Mouse (Mus musculus) spleen, adult 2 months (tissue): ENCODE measurements around the gene Nyap1. TPM values are rescaled to one million over a fixed set of nuclear protein-coding genes. Genes with fewer than 3 reads are reported as not detected.

Source experiments
- DNase-seq, 2 experiments: peaks; one replicate each; pipeline versions ENCODE4 v3.0.0 to v3.0.0-alpha.2; 2012 to 2021; ENCODE audit warnings: low spot score in 2 of 2, low read depth in 1 of 2
- H3K27ac ChIP-seq: fragments of 200-500 bp; 2 replicates; pipeline ENCODE4 v1.5.1; 2012; ENCODE audit warnings: low read length, inconsistent platforms; ENCODE audit not compliant: insufficient read depth
- H3K27me3 ChIP-seq: fragments of 200-500 bp; 2 replicates; pipeline ENCODE4 v1.6.1; 2012; ENCODE audit warnings: mild to moderate bottlenecking, moderate library complexity, low read length, inconsistent platforms; ENCODE audit not compliant: control insufficient read depth, insufficient read depth
- H3K36me3 ChIP-seq: fragments of 200-500 bp; 2 replicates; pipeline ENCODE4 v1.6.1; 2012; ENCODE audit warnings: mild to moderate bottlenecking, low read length, inconsistent platforms; ENCODE audit not compliant: control insufficient read depth, insufficient read depth
- H3K4me1 ChIP-seq: fragments of 200-500 bp; 2 replicates; pipeline ENCODE4 v1.6.1; 2011; ENCODE audit warnings: inconsistent platforms; ENCODE audit not compliant: control insufficient read depth, insufficient read depth, insufficient read length
- H3K4me3 ChIP-seq: fragments of 200-500 bp; 2 replicates; pipeline ENCODE4 v1.5.1; 2011; ENCODE audit warnings: mild to moderate bottlenecking, inconsistent platforms; ENCODE audit not compliant: insufficient read depth, insufficient read length; ENCODE audit errors: extremely low read depth
- CTCF ChIP-seq: fragments of 200-500 bp; IDR thresholded peaks from 2 replicates; pipeline ENCODE4 v1.5.1; 2011; ENCODE audit warnings: mild to moderate bottlenecking, inconsistent platforms; ENCODE audit not compliant: insufficient read depth, insufficient read length, insufficient replicate concordance; ENCODE audit errors: extremely low read depth
- POLR2A ChIP-seq: fragments of 200-500 bp; IDR thresholded peaks from 2 replicates; pipeline ENCODE4 v1.6.1; 2011; ENCODE audit warnings: low read depth, low read length, inconsistent platforms
- WGBS: fragments of 180-500 bp; shearing (Covaris S2); methylation state at CpG from one replicate; pipeline ENCODE4 v1.1.7; 2018; 5-methylcytosine and 5-hydroxymethylcytosine counted together
- polyA plus RNA-seq: library from polyadenylated mRNA; depleted of rRNA; stranded (reverse); fragments of >200 nt; gene quantifications from 2 replicates; pipeline ENCODE4 v1.2.3, GENCODE M21; 2012; rRNA removed

The Nyap1 gene
- polyA plus RNA-seq, 1 experiment, result 1.2 TPM

DNA sequence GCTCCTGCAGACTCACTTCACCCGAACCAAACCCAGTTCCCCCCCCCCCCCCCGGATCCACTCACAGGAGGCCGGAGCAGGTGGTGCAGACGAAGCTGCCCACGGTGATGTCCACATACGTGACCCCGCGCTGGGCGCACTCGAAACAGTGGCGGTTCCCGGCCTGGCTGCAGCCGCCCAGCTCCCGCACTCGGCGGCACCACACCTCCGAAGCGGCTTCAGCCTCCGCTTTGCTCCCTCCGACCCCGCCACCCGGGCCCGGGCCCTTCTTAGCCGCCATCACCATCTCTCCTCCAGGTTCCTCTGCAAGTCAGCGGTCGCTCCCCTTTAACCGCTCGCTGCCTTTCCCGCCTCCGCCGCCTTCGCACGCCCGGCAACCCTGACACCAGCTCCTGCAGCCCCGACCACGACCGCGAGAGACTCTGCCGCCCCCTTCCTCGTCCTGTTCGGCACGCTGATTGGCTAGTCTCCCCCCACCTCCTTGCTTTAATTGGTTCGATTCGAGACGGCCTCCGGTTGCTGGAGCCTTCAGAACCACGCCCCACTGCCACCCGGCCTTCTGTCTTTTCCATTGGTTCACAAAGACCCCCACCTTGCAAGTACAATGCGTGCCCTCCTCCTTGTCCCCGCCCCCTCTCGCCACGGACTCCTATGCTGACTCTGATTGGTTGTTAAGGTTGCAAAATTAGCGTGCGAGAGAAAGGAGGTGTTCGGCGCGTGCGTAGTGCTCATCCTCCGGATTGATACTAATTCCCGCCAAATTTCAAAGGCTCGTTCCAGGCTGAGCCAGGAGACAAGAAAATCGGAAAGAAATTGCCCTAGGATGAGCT, 56.9 kb downstream of the Nyap1 start, which contains the start of gene Agfg2:
TSS of gene Agfg2 (minus strand) at position 433 of the 830 bp plus-strand sequence.
- peak within 1 kb of the TSS; percentile 71 for H3K4me3 ChIP-seq
- peak within 1 kb of the TSS; percentile 57; the same call in 1 of the 2 replicates for H3K27ac ChIP-seq
- under 1% methylated on average over 59 of the region's 62 CpGs for WGBS
- no peaks in the 10 kb centered on the region for H3K27me3 ChIP-seq
- TF ChIP-seq POLR2A, result peak; percentile 42; the same call in 1 of the 2 replicates
- no peak for TF ChIP-seq CTCF
- DNase-seq, result peak; percentile 99
- H3K36me3 ChIP-seq, result no peaks in the 10 kb centered on the region
- H3K4me1 ChIP-seq, result peaks cover 12% of the 10 kb centered on the region

DNA sequence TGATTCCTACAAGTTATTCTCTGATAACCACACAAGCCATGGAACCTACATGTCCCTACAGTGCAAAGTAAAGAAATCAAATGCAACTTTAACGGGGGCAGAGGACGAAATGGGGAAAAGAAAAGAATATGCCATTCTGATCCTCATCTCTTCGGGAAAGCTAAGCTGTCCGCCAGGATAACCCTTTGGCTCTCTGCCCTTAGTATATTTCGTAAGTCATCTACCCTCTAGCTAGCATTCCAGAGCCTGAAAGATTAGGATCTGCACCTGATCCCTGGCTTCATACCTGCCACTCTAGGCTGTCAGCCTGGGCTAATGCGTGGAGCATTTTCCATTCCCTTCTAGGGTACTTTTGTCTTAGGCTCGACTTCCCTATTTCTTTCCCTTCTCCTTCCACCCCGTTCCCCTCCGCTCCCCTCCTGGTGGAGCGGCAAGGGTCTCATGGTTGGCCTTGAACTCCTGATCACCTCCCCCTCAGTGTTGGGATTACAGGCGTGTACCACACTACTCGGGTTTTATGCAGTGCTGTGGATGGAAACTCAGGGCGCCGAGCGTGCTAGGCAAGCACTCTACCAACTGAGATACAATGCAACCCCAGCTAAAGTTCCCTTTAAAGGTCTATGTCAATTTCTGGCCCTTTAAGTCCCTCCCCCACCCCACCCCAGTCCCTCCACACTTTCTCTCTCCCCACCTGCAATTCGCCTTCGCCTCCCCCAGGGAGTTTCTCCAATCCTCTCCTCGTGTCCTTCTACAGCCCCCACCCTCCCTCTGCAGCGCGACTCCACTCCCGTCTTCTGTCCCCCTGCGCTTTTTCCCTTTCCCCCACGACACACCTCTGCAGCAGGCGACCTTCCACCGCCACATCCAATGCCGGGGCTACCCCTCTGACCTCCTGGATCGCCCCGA, 57.8 kb downstream of the Nyap1 start:
- no peaks in the 10 kb centered on the region for H3K27me3 ChIP-seq
- DNase-seq, result no peak
- peaks cover 12% of the 10 kb centered on the region for H3K4me1 ChIP-seq
- 8% methylated on average over 28 of the region's 28 CpGs for WGBS
- peak overlapping the region; percentile 71 for H3K4me3 ChIP-seq
- no peaks in the 10 kb centered on the region for H3K36me3 ChIP-seq
- H3K27ac ChIP-seq, result peak overlapping the region; percentile 52; the same call in 1 of the 2 replicates
- TF ChIP-seq POLR2A (no peak), CTCF (no peak)

DNA sequence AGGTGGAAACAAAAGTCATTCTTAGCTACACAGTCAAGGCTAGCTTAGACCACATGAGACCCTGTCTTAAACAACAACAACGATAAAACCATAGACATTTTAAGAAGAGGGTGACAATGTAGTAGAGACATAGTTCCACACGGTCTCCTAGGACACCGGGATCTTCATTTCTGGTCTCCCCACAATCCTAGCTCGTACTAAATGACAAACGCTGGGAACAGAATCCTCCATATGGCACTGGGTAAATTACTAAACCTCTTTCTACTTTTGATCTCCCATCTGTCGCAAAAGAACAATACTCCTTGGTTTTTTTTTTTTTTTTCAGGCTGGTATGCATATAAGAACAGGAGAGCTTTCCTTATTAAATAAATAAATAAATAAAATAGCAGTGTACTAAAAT, 58.9 kb downstream of the Nyap1 start:
- H3K4me1 ChIP-seq, result peaks cover 12% of the 10 kb centered on the region
- H3K36me3 ChIP-seq, result no peaks in the 10 kb centered on the region
- no peak overlapping the region for H3K27ac ChIP-seq

More for the DNA sequence above, 58.9 kb downstream of the Nyap1 start:
- no peak overlapping the region for H3K4me3 ChIP-seq
- TF ChIP-seq CTCF (no peak), POLR2A (no peak)
- no peaks in the 10 kb centered on the region for H3K27me3 ChIP-seq
- DNase-seq, result no peak
- WGBS, result 95% methylated on average over 6 of the region's 6 CpGs

Other genes starting within 250 kb of the Nyap1 start
- gene Pop7, start 239.1 kb downstream of the Nyap1 start, polyA plus RNA-seq, result 26.6 and 40.1 TPM in 2 replicates
- gene Gigyf1, start 223.1 kb downstream of the Nyap1 start, polyA plus RNA-seq, result 40.3 and 49.8 TPM in 2 replicates
- gene Epo, start 208.4 kb downstream of the Nyap1 start, polyA plus RNA-seq, result not detected in 2 replicates
- gene Gnb2, start 208.1 kb downstream of the Nyap1 start, polyA plus RNA-seq, result 762 and 932 TPM in 2 replicates
- not detected in 2 replicates for gene Actl6b, start 188.1 kb downstream of the Nyap1 start, polyA plus RNA-seq
- gene Tfr2, start 171.8 kb downstream of the Nyap1 start, polyA plus RNA-seq, result 12.2 and 12.9 TPM in 2 replicates
- 90.3 and 131 TPM in 2 replicates for gene Mospd3, start 140.5 kb downstream of the Nyap1 start, polyA plus RNA-seq
- 69.6 and 88.0 TPM in 2 replicates for gene Pcolce, start 127.8 kb downstream of the Nyap1 start, polyA plus RNA-seq
- 0.25 and 0.26 TPM in 2 replicates for gene Fbxo24, start 112.6 kb downstream of the Nyap1 start, polyA plus RNA-seq
- gene Lrch4, start 112.5 kb downstream of the Nyap1 start, polyA plus RNA-seq, result 249 and 293 TPM in 2 replicates
- 69.4 and 70.9 TPM in 2 replicates for gene Gm20605, start 112.4 kb downstream of the Nyap1 start, polyA plus RNA-seq
- gene Sap25, start 100.3 kb downstream of the Nyap1 start, polyA plus RNA-seq, result 328 and 407 TPM in 2 replicates
- 0.79 and 1.0 TPM in 2 replicates for gene Irs3, start 95.9 kb downstream of the Nyap1 start, polyA plus RNA-seq
- 16.5 and 23.3 TPM in 2 replicates for gene Agfg2, start 56.9 kb downstream of the Nyap1 start, polyA plus RNA-seq
- gene Tsc22d4, start 4.1 kb upstream of the Nyap1 start, polyA plus RNA-seq, result 133 and 180 TPM in 2 replicates
- gene Ppp1r35, start 37.2 kb upstream of the Nyap1 start, polyA plus RNA-seq, result 43.9 and 55.3 TPM in 2 replicates
- gene Mepce, start 46.0 kb upstream of the Nyap1 start, polyA plus RNA-seq, result 36.9 and 44.4 TPM in 2 replicates
- gene Zcwpw1, start 46.2 kb upstream of the Nyap1 start, polyA plus RNA-seq, result 1.6 and 2.4 TPM in 2 replicates
- 22.5 and 41.5 TPM in 2 replicates for gene Pilra, start 94.7 kb upstream of the Nyap1 start, polyA plus RNA-seq
- 22.8 and 40.7 TPM in 2 replicates for gene Pilrb1, start 116.5 kb upstream of the Nyap1 start, polyA plus RNA-seq
- 28.8 and 47.8 TPM in 2 replicates for gene Pilrb2, start 130.2 kb upstream of the Nyap1 start, polyA plus RNA-seq
- gene Cyp3a13, start 180.0 kb upstream of the Nyap1 start, polyA plus RNA-seq, result not detected in 2 replicates
- 0.02 TPM in 2 replicates for gene Gjc3, start 221.5 kb upstream of the Nyap1 start, polyA plus RNA-seq
- not detected in 2 replicates for gene Azgp1, start 239.9 kb upstream of the Nyap1 start, polyA plus RNA-seq